11 mouse cellular contexts compared by ENCODE assay signal in the genomic region with DNA sequence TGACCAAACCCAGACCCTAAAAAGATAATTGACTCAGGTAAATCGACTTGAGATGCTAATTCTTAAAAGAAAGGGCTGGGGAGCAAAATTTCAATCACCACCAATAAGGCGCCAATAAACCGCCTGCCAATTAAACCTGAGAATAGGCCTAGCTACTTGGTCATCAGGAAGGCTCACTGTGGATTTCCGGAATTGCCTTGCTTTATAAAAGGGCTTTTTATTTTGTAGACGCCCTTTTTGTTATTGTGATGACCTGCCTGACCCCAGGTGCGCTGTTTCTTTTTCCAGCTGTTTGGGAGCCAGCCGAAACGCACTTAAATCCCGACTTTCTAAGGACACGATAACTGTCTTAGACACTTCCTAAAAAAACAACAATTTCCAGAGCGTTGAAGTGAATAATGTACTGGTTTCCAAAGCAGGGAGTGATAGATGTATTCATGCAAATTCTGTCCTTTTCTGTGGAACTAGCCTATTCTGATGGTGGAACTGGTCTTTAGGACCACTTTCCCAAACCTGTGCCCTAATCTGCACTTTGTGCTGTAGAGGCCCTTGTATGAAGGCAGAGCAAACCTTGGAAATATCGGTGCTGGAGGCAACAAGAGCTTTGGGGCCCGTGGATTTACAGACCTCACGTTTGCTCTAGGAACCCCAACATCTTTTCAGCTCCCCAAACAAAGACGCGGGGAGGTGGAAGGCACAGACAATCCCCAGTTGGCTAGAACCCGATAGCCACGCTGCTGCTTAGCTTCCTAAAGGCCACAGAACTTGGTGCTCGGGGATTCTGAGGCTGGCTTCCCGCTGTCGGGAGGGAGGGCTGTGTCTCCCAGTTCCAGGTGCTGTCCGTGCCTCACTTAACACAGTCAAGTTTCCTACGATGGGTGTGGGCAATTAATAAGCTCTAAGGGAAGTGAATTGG. TPM values are rescaled to one million over a fixed set of nuclear protein-coding genes. Genes with fewer than 3 reads are reported as not detected.
DNase-seq lines count a peak whose midpoint lies in the region; ATAC-seq and TF ChIP-seq lines count a peak whose summit lies in the region.
"Had no signal": no experiment of that assay in that cellular context is flagged by ENCODE, and none has a peak within 500 bp of the region (broad histone marks: within the 10 kb centered on the region; RNA-seq: fewer than 3 reads in every experiment).

No protein-coding gene starts in this region.

- 5% methylated on average over 23 of the region's 23 CpGs for WGBS in hindbrain, embryonic 10.5 days
- WGBS in midbrain, embryonic 15.5 days = 13% methylated on average over 23 of the region's 23 CpGs
- WGBS in lung, postnatal 0 days = 7% methylated on average over 23 of the region's 23 CpGs

- ATAC-seq in midbrain, embryonic 15.5 days (replicated peaks) = no peak
- ATAC-seq in lung, postnatal 0 days = no peak
- ATAC-seq: Patski had no signal

- H3K36me3 ChIP-seq in hindbrain, embryonic 10.5 days = no peaks in the 10 kb centered on the region
- no peaks in the 10 kb centered on the region for H3K36me3 ChIP-seq in midbrain, embryonic 15.5 days (replicated peaks)
- H3K36me3 ChIP-seq in lung, postnatal 0 days (ENCODE audit: insufficient read depth, low read length) = no peaks in the 10 kb centered on the region
- H3K36me3 ChIP-seq: heart, embryonic 10.5 days had no signal

- no peak overlapping the region for H3K9ac ChIP-seq in midbrain, embryonic 15.5 days
- no peak overlapping the region for H3K9ac ChIP-seq in lung, postnatal 0 days (replicated peaks; ENCODE audit: low read depth)

- peak; percentile 50 for DNase-seq in cerebellum, adult 11-12 months
- peak; percentile 40 to 59 for DNase-seq in cerebellum, postnatal 36 days
- DNase-seq in hindbrain, embryonic 10.5 days (ENCODE audit: low spot score) = peak; percentile 59
- DNase-seq in lung, postnatal 0 days (ENCODE audit: low spot score) = no peak
- no peak for DNase-seq in T-cell, adult 2 months (ENCODE audit: low spot score)
- no peak for DNase-seq in thymus, postnatal 10 days (ENCODE audit: low spot score in 2 of 2)
- DNase-seq: thymus, postnatal 36 days had no signal

- H3K9me3 ChIP-seq in hindbrain, embryonic 10.5 days = no peaks in the 10 kb centered on the region
- no peaks in the 10 kb centered on the region for H3K9me3 ChIP-seq in midbrain, embryonic 15.5 days
- no peaks in the 10 kb centered on the region for H3K9me3 ChIP-seq in lung, postnatal 0 days (ENCODE audit: low read length)
- H3K9me3 ChIP-seq: heart, embryonic 10.5 days had no signal

- no peak for TF ChIP-seq EP300 in lung, postnatal 0 days (IDR thresholded peaks at IDR 0.05)

- H3K4me1 ChIP-seq in hindbrain, embryonic 10.5 days (replicated peaks) = peaks cover 68% of the 10 kb centered on the region
- peaks cover 22% of the 10 kb centered on the region for H3K4me1 ChIP-seq in midbrain, embryonic 15.5 days
- H3K4me1 ChIP-seq in lung, postnatal 0 days (ENCODE audit: insufficient read depth, low read depth, low read length) = 0 out of 2 replicates have a peak, but pooled peaks cover 7% of the 10 kb centered on the region

- peak overlapping the region; percentile 34 for H3K4me2 ChIP-seq in midbrain, embryonic 15.5 days
- H3K4me2 ChIP-seq in lung, postnatal 0 days (replicated peaks; ENCODE audit: low read depth, low read length) = no peak overlapping the region

- peak overlapping the region; percentile 67 for H3K27ac ChIP-seq in hindbrain, embryonic 10.5 days
- H3K27ac ChIP-seq in midbrain, embryonic 15.5 days = peak overlapping the region; percentile 59
- H3K27ac ChIP-seq in lung, postnatal 0 days (ENCODE audit: low read length) = no peak overlapping the region
- H3K27ac ChIP-seq: heart, embryonic 10.5 days had no signal

- no peak for TF ChIP-seq CTCF in lung, postnatal 0 days (IDR thresholded peaks at IDR 0.05)

- peaks cover 99% of the 10 kb centered on the region for H3K27me3 ChIP-seq in hindbrain, embryonic 10.5 days (ENCODE audit: insufficient read depth, poor library complexity, severe bottlenecking)
- H3K27me3 ChIP-seq in midbrain, embryonic 15.5 days (replicated peaks) = peaks cover 58% of the 10 kb centered on the region
- peaks cover 98% of the 10 kb centered on the region for H3K27me3 ChIP-seq in lung, postnatal 0 days (replicated peaks; ENCODE audit: insufficient read depth, low read length)
- H3K27me3 ChIP-seq: Patski had no signal

- H3K4me3 ChIP-seq in hindbrain, embryonic 10.5 days = peak overlapping the region; percentile 42
- H3K4me3 ChIP-seq in midbrain, embryonic 15.5 days = no peak overlapping the region
- H3K4me3 ChIP-seq in lung, postnatal 0 days (ENCODE audit: low read depth, low read length) = no peak overlapping the region
- H3K4me3 ChIP-seq: heart, embryonic 10.5 days had no signal

RNA-seq across cellular contexts. Expression of gene Zic5, which starts 2.7 kb away (rescaled TPM):
- 16.5 and 20.3 TPM in 2 replicates for polyA plus RNA-seq in hindbrain, embryonic 10.5 days (2016; fragmentation: Nextera tagmentation; extraction: Ambion mirVana)
- 13.0 and 14.0 TPM in 2 replicates for polyA plus RNA-seq in midbrain, embryonic 15.5 days (2015; fragmentation: Nextera tagmentation; extraction: Ambion mirVana)
- polyA plus RNA-seq in lung, postnatal 0 days (2015; fragmentation: Nextera tagmentation; extraction: Ambion mirVana) = not detected in 2 replicates
- polyA plus RNA-seq: lung, embryonic 16.5 days had no signal

RNA-seq across cellular contexts. Expression of gene Zic2, which starts 7.1 kb away (rescaled TPM):
- 7.2 and 10.1 TPM in 2 replicates for polyA plus RNA-seq in hindbrain, embryonic 10.5 days (2016; fragmentation: Nextera tagmentation; extraction: Ambion mirVana)
- polyA plus RNA-seq in midbrain, embryonic 15.5 days (2015; fragmentation: Nextera tagmentation; extraction: Ambion mirVana) = 9.6 and 9.9 TPM in 2 replicates
- polyA plus RNA-seq in lung, postnatal 0 days (2015; fragmentation: Nextera tagmentation; extraction: Ambion mirVana) = 0.05 TPM in 1 of 2 replicates, not detected in the other
- polyA plus RNA-seq: lung, embryonic 16.5 days had no signal

RNA-seq across cellular contexts. Expression of gene Gm5089, which starts 17.3 kb away (rescaled TPM):
- polyA plus RNA-seq in hindbrain, embryonic 10.5 days (2016; fragmentation: Nextera tagmentation; extraction: Ambion mirVana) = 1.9 and 2.4 TPM in 2 replicates
- polyA plus RNA-seq in midbrain, embryonic 15.5 days (2015; fragmentation: Nextera tagmentation; extraction: Ambion mirVana) = 0.91 and 1.1 TPM in 2 replicates
- not detected in 2 replicates for polyA plus RNA-seq in lung, postnatal 0 days (2015; fragmentation: Nextera tagmentation; extraction: Ambion mirVana)
- polyA plus RNA-seq: heart, embryonic 10.5 days; lung, embryonic 16.5 days; Patski had no signal

RNA-seq across cellular contexts. Expression of gene Gm10837, which starts 22.2 kb away (rescaled TPM):
- 0.24 and 0.29 TPM in 2 replicates for polyA plus RNA-seq in hindbrain, embryonic 10.5 days (2016; fragmentation: Nextera tagmentation; extraction: Ambion mirVana)
- 0.51 and 0.77 TPM in 2 replicates for polyA plus RNA-seq in midbrain, embryonic 15.5 days (2015; fragmentation: Nextera tagmentation; extraction: Ambion mirVana)
- not detected in 2 replicates for polyA plus RNA-seq in lung, postnatal 0 days (2015; fragmentation: Nextera tagmentation; extraction: Ambion mirVana)
- polyA plus RNA-seq: heart, embryonic 10.5 days; lung, embryonic 16.5 days; Patski had no signal

Comparison
In these comparisons a context has a peak if more than half of its experiments do, and no peak if none do; other contexts are left out.
1. DNase-seq: peak in cerebellum, adult 11-12 months (single experiment), cerebellum, postnatal 36 days (2 of 2) and hindbrain, embryonic 10.5 days (single experiment); none in lung, postnatal 0 days (single experiment), T-cell, adult 2 months (single experiment) and thymus, postnatal 10 days (0 of 2).
2. RNA of gene Zic5, which starts 2.7 kb away (polyA plus RNA-seq): 16.5 to 20.3 TPM in hindbrain, embryonic 10.5 days and 13.0 to 14.0 TPM in midbrain, embryonic 15.5 days; not detected in lung, postnatal 0 days; every median in the first group is over 10 times any median in the second.